Mouse (Mus musculus) stomach, postnatal 0 days (tissue): ENCODE results near the gene Ip6k2. TPM values are rescaled to one million over a fixed set of nuclear protein-coding genes. Genes with fewer than 3 reads are reported as not detected.
A peak's percentile ranks its signal among the peaks of the same experiment; 100 is the strongest.

Experiments used
- ATAC-seq: fragments of 200-750 bp; cut with Nextera tagmentation; 2 replicates; pipeline ENCODE4 v1.8.0; 2017; ENCODE audit not compliant: low FRiP score, low TSS enrichment
- DNase-seq: peaks from one replicate; pipeline ENCODE4 v3.0.0-alpha.2; 2016; ENCODE audit warnings: low spot score
- H3K27ac ChIP-seq: fragments of 300-500 bp; sonication (generic); replicated peaks from 2 replicates; pipeline ENCODE4 v1.5.1; 2014; ENCODE audit warnings: mild to moderate bottlenecking, control low read depth
- H3K27me3 ChIP-seq: fragments of 300-500 bp; sonication (generic); 2 replicates; pipeline ENCODE4 v1.6.1; 2014; ENCODE audit warnings: low read length; ENCODE audit not compliant: control insufficient read depth, insufficient read depth
- H3K36me3 ChIP-seq: fragments of 300-500 bp; sonication (generic); 2 replicates; pipeline ENCODE4 v1.6.1; 2014; ENCODE audit warnings: low read length, mixed read lengths; ENCODE audit not compliant: control insufficient read depth, insufficient read depth
- H3K4me1 ChIP-seq: fragments of 300-500 bp; sonication (generic); replicated peaks from 2 replicates; pipeline ENCODE4 v1.6.1; 2014; ENCODE audit warnings: antibody characterized with exemption; ENCODE audit not compliant: control insufficient read depth, insufficient read depth
- H3K4me2 ChIP-seq: fragments of 300-500 bp; sonication (generic); replicated peaks from 2 replicates; pipeline ENCODE4 v1.6.1; 2014; ENCODE audit warnings: low read depth, mild to moderate bottlenecking, control low read depth, moderate library complexity
- H3K4me3 ChIP-seq: fragments of 300-500 bp; sonication (generic); 2 replicates; pipeline ENCODE4 v1.5.1; 2014; ENCODE audit warnings: low read depth, low read length, control low read depth
- H3K9ac ChIP-seq: fragments of 300-500 bp; sonication (generic); 2 replicates; pipeline ENCODE4 v1.6.1; 2014; ENCODE audit warnings: mild to moderate bottlenecking, low read length, control low read depth, mixed read lengths
- H3K9me3 ChIP-seq: fragments of 300-500 bp; sonication (generic); 2 replicates; pipeline ENCODE4 v1.6.1; 2016; ENCODE audit warnings: low read length; ENCODE audit not compliant: control insufficient read depth
- CTCF ChIP-seq: IDR thresholded peaks from 2 replicates; pipeline ENCODE4 v1.5.1; 2016; ENCODE audit warnings: antibody characterized with exemption, low read depth, mild to moderate bottlenecking, moderate library complexity
- EP300 ChIP-seq: optimal IDR thresholded peaks from 2 replicates; pipeline ENCODE3; 2016; ENCODE audit warnings: antibody characterized with exemption
- WGBS: fragments of 180-500 bp; shearing (Covaris S2); extraction: QIAGEN DNeasy Blood & Tissue Kit; methylation state at CpG from one replicate; pipeline ENCODE4 v1.1.7; 2014; 5-methylcytosine and 5-hydroxymethylcytosine counted together
- polyA plus RNA-seq: library from polyadenylated mRNA; unstranded; fragments of >200 nt; fragmentation: Nextera tagmentation; extraction: Ambion mirVana; gene quantifications from 2 replicates; pipeline ENCODE4 v1.2.1, GENCODE M21; 2015

Ip6k2 gene
- polyA plus RNA-seq, 1 experiment from 2014 or later = 35.7 TPM

DNA sequence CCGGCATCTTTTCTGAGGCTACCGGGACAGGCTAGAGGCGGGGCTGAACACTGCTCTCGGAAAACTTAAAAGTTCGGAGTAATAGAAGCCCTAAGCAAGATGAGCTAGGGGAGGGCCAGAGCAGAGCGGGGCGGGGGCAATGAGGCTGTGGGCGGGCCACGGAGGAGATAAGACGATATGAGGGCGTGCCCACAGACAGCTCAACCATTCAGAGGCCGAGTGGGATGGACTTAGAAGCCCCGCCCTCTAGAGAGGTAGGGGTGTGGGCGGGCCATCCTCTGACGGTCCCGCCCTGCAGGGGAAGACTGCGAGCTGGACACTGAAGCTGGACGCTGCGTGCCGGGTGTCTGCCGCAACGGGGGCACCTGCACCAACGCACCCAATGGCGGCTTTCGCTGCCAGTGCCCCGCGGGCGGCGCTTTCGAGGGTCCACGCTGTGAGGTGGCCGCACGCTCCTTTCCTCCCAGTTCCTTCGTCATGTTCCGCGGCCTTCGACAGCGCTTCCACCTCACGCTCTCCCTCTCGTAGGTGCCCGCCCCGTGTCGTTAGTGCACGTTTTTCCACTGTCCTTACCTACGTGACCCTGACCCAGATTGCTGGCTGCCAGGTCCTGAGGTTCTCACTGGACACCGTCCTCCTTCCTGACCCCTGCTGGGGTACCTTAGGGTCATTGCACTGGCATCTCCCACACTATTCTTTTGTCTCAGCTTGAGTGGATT, 49.0 kb downstream of the Ip6k2 start:
- peak; percentile 93 for DNase-seq
- peak; percentile 98 for ATAC-seq
- TF ChIP-seq EP300 = no peak
- TF ChIP-seq CTCF = no peak
- Histone ChIP-seq H3K9ac (no peak overlapping the region), H3K36me3 (no peaks in the 10 kb centered on the region), H3K4me3 (peak overlapping the region; percentile 46), H3K9me3 (no peaks in the 10 kb centered on the region), H3K27ac (no peak overlapping the region), H3K27me3 (peaks cover 2% of the 10 kb centered on the region; the same call in 1 of the 2 replicates), H3K4me1 (peaks cover 5% of the 10 kb centered on the region), H3K4me2 (peak overlapping the region; percentile 90)
- WGBS = 4% methylated on average over 46 of the region's 46 CpGs

DNA sequence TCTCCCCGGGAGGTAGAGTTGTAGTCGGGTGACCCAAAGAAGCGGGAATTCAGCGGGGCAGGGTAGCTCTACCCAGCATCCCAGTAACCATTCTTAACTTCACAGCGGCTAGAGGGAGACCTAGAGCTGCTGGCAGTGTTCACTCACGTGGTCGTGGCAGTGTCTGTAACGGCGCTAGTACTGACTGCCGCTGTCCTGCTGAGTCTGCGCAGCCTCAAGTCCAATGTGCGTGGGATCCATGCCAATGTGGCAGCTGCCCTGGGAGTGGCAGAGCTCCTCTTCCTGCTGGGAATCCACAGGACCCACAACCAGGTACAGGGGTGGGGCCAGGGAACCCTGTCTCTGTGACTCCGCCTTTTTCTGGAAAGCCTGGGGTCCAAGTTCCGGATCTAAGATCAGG, 59.4 kb downstream of the Ip6k2 start:
- H3K36me3 ChIP-seq = no peaks in the 10 kb centered on the region
- no peak overlapping the region for H3K9ac ChIP-seq
- no peak overlapping the region for H3K27ac ChIP-seq
- 13% methylated on average over 14 of the region's 14 CpGs for WGBS
- DNase-seq (peak; percentile 60), ATAC-seq (peak; percentile 47)
- H3K27me3 ChIP-seq = no peaks in the 10 kb centered on the region
- H3K9me3 ChIP-seq = no peaks in the 10 kb centered on the region
- 0 out of 2 replicates have a peak overlapping the region, but pooled peaks have one; percentile 1 for H3K4me2 ChIP-seq
- no peak overlapping the region for H3K4me3 ChIP-seq
- no peaks in the 10 kb centered on the region for H3K4me1 ChIP-seq
- no peak for TF ChIP-seq EP300
- peak; percentile 60 for TF ChIP-seq CTCF

DNA sequence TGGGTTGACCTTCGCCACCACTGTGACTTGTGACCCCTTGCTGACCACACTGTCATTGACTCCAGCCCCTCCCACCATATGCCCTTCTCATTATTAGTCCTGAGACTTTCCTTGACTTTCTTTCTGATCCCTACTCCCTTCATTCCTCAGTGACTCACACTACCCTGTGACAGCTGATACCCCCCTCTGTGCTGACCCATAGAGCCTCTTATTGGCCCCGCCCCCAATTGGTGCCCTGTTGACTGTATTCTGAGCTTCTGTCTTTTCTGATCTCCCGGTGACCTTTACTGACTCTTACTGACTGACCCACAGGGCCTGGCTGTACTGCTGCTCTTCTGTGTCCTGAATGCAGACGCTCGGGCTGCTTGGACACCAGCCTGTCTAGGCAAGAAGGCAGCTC, 61.8 kb downstream of the Ip6k2 start:
- no peak overlapping the region for H3K9ac ChIP-seq
- no peaks in the 10 kb centered on the region for H3K27me3 ChIP-seq
- 74% methylated on average over 5 of the region's 5 CpGs for WGBS
- no peaks in the 10 kb centered on the region for H3K9me3 ChIP-seq
- no peak overlapping the region for H3K27ac ChIP-seq
- ATAC-seq (no peak), DNase-seq (no peak)
- no peak for TF ChIP-seq EP300
- no peak for TF ChIP-seq CTCF
- no peak overlapping the region for H3K4me2 ChIP-seq
- H3K36me3 ChIP-seq = no peaks in the 10 kb centered on the region
- no peaks in the 10 kb centered on the region for H3K4me1 ChIP-seq
- no peak overlapping the region for H3K4me3 ChIP-seq

DNA sequence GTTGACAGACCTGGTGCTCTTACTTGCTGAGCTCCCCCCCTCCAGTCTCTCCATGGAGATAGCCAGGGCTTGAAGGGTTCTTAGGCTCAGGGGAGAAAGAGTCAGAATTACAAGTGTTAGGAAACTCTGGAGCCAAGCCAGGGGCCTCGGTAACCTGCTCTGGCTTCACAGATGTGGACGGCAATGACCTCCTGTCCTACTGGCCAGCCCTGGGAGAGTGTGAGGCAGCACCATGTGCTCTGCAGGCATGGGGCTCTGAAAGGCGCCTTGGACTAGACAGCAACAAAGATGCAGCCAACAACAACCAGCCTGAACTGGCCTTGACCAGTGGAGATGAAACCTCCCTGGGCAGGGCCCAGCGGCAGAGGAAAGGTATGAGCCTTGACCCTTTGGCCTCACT, 63.8 kb downstream of the Ip6k2 start:
- DNase-seq = no peak
- Histone ChIP-seq H3K27ac (no peak overlapping the region), H3K9ac (no peak overlapping the region), H3K27me3 (no peaks in the 10 kb centered on the region), H3K4me3 (no peak overlapping the region), H3K9me3 (no peaks in the 10 kb centered on the region), H3K4me1 (no peaks in the 10 kb centered on the region), H3K36me3 (no peaks in the 10 kb centered on the region), H3K4me2 (no peak overlapping the region)
- TF ChIP-seq EP300 = no peak
- no peak for TF ChIP-seq CTCF
- WGBS = 81% methylated on average over 4 of the region's 4 CpGs
- ATAC-seq = no peak

DNA sequence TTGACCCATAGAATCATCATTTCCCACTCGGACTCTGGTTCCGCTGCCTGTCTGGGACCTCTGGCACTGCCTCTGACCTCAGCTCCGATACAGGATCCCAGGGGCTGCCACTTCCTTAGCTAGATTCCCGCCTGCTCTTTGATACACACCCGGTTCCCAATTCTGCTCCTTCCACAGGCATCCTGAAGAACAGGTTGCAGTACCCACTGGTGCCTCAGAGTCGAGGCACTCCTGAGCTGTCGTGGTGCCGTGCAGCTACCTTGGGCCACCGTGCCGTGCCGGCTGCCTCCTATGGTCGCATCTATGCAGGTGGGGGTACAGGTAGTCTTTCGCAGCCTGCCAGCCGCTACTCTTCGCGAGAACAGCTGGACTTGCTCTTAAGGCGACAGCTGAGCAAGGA, 64.8 kb downstream of the Ip6k2 start:
- TF ChIP-seq CTCF (no peak), EP300 (no peak)
- H3K27me3 ChIP-seq = no peaks in the 10 kb centered on the region
- H3K9ac ChIP-seq = no peak overlapping the region
- ATAC-seq (no peak), DNase-seq (no peak)
- H3K4me2 ChIP-seq = no peak overlapping the region
- H3K4me1 ChIP-seq = peaks cover 3% of the 10 kb centered on the region; the same call in 1 of the 2 replicates
- WGBS = 57% methylated on average over 17 of the region's 17 CpGs
- no peaks in the 10 kb centered on the region for H3K9me3 ChIP-seq
- no peaks in the 10 kb centered on the region for H3K36me3 ChIP-seq
- H3K4me3 ChIP-seq = no peak overlapping the region
- H3K27ac ChIP-seq = no peak overlapping the region

DNA sequence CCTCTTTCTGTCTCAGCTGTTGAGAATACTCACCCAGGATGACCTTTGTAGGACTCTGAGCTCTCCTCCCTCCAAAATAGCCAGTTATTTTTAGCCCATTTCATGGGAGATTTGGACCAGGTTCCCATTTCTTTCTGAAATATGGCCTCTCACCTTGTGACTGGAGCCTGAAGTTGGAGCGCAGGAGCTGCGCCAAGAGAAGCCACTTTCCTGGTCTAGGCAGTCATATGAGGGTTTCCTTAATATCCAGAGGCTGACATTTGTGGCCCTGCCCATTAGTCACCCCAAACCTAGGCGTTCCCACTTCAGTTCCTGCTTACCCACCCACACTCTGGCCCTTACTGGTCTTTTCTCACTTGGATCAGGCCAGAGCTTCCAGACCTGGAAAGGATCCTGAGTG, 69.4 kb downstream of the Ip6k2 start, which contains the start of gene Slc26a6:
Slc26a6 (plus strand) TSS at position 308 of the 400 bp plus-strand sequence.
- H3K4me2 ChIP-seq = peak within 1 kb of the TSS; percentile 65
- WGBS = 79% methylated on average over 3 of the region's 3 CpGs

More for the DNA sequence above, 69.4 kb downstream of the Ip6k2 start, which contains the start of gene Slc26a6:
- peaks cover 5% of the 10 kb centered on the region; the same call in 1 of the 2 replicates for H3K4me1 ChIP-seq
- no peaks in the 10 kb centered on the region for H3K27me3 ChIP-seq
- peak within 1 kb of the TSS; percentile 57 for H3K9ac ChIP-seq
- H3K36me3 ChIP-seq = no peaks in the 10 kb centered on the region
- H3K9me3 ChIP-seq = no peaks in the 10 kb centered on the region
- peak within 1 kb of the TSS; percentile 53 for H3K4me3 ChIP-seq
- ATAC-seq = no peak
- peak within 1 kb of the TSS; percentile 76 for H3K27ac ChIP-seq
- DNase-seq = no peak
- TF ChIP-seq EP300 = no peak
